Mouse (Mus musculus) gastrocnemius, postnatal 25 days (tissue): ENCODE data around the gene Pacsin2. TPM values are rescaled to one million over a fixed set of nuclear protein-coding genes. Genes with fewer than 3 reads are reported as not detected.
"Not testable (repeated sequence)": the region's sequence is repeated elsewhere in the genome, so short reads cannot be mapped to it uniquely, and the experiment has no call there.

Source experiments
- DNase-seq: peaks from one replicate; pipeline ENCODE4 v3.0.0; 2022
- total RNA-seq, 2 experiments: library from RNA; stranded (reverse); gene quantifications; 1 replicate in 1 of 2; 2 replicates in 1 of 2; pipeline ENCODE4 v1.2.3; 2021

Pacsin2 gene
- total RNA-seq, 2 experiments from 2014 or later: 51.6 to 53.8 TPM

GRCm38 (mm10) chr15:83375136-83375535, 89.3 kb downstream of the Pacsin2 start:
- peak; percentile 40 for DNase-seq

- no peak for DNase-seq
These were observed 90.3 kb downstream of the Pacsin2 start for GRCm38 (mm10) chr15:83374076-83374475.

- not testable (repeated sequence) for DNase-seq
These were observed 95.7 kb downstream of the Pacsin2 start for GRCm38 (mm10) chr15:83368702-83369101.

GRCm38 (mm10) chr15:83368261-83368660, 96.1 kb downstream of the Pacsin2 start:
- no peak for DNase-seq

GRCm38 (mm10) chr15:83366933-83367552, 97.4 kb downstream of the Pacsin2 start:
- DNase-seq: peak; percentile 48

- no peak for DNase-seq
These were observed 98.7 kb downstream of the Pacsin2 start for GRCm38 (mm10) chr15:83365697-83366096.

- DNase-seq: no peak
These were observed 100.2 kb downstream of the Pacsin2 start for GRCm38 (mm10) chr15:83364194-83364593.

- not testable (repeated sequence) for DNase-seq
These were observed 101.6 kb downstream of the Pacsin2 start for GRCm38 (mm10) chr15:83362813-83363212.

- DNase-seq: not testable (repeated sequence)
These were observed 103.5 kb downstream of the Pacsin2 start for GRCm38 (mm10) chr15:83360899-83361298.

GRCm38 (mm10) chr15:83360140-83360539, 104.3 kb downstream of the Pacsin2 start:
- no peak for DNase-seq

- DNase-seq: no peak
These were observed 105.9 kb downstream of the Pacsin2 start for GRCm38 (mm10) chr15:83358476-83358875.

GRCm38 (mm10) chr15:83351546-83351945, 112.9 kb downstream of the Pacsin2 start:
- no peak for DNase-seq

- DNase-seq: no peak
These were observed 113.5 kb downstream of the Pacsin2 start for GRCm38 (mm10) chr15:83350859-83351258.

GRCm38 (mm10) chr15:83349954-83350711, 114.3 kb downstream of the Pacsin2 start, which contains the start of gene Arfgap3:
Gene Arfgap3, minus strand, starts transcription at chr15:83350247.
- peak; percentile 92 for DNase-seq

GRCm38 (mm10) chr15:83349225-83349953, 115.0 kb downstream of the Pacsin2 start:
- DNase-seq: no peak

GRCm38 (mm10) chr15:83348747-83349146, 115.7 kb downstream of the Pacsin2 start:
- no peak for DNase-seq

GRCm38 (mm10) chr15:83345898-83346529, 118.4 kb downstream of the Pacsin2 start:
- DNase-seq: no peak

- DNase-seq: peak; percentile 23
These were observed 119.5 kb downstream of the Pacsin2 start for GRCm38 (mm10) chr15:83344956-83345355.

GRCm38 (mm10) chr15:83344157-83344556, 120.2 kb downstream of the Pacsin2 start:
- DNase-seq: peak; percentile 26

- DNase-seq: no peak
These were observed 125.5 kb downstream of the Pacsin2 start for GRCm38 (mm10) chr15:83338908-83339307.

GRCm38 (mm10) chr15:83337903-83338870, 126.2 kb downstream of the Pacsin2 start:
- DNase-seq: no peak
